ENCODE assay signal across 8 mouse cellular contexts in genomic region chr7:80343270-80344018, GRCm38 (mm10). TPM values are rescaled to one million over a fixed set of nuclear protein-coding genes. Genes with fewer than 3 reads are reported as not detected.
DNase-seq lines count a peak whose midpoint lies in the region; ATAC-seq and TF ChIP-seq lines count a peak whose summit lies in the region.

No protein-coding gene starts in this region.

- H3K27me3 ChIP-seq in embryonic facial prominence, embryonic 12.5 days = no peaks in the 10 kb centered on the region
- H3K27me3 ChIP-seq in hindbrain, postnatal 0 days (ENCODE audit: insufficient read depth, low read length) = no peaks in the 10 kb centered on the region
- H3K27me3 ChIP-seq in myocyte (ENCODE audit: control insufficient read depth, insufficient read depth, insufficient read length) = no peaks in the 10 kb centered on the region

- no peak; the same call in 1 of the 2 replicates for TF ChIP-seq CTCF in left cerebral cortex, adult 2 months (IDR thresholded peaks at IDR 0.05)
- TF ChIP-seq CTCF in hindbrain, postnatal 0 days (IDR thresholded peaks at IDR 0.05; ENCODE audit: low read depth) = no peak

- ATAC-seq in embryonic facial prominence, embryonic 12.5 days (ENCODE audit: insufficient number of reproducible peaks, insufficient read depth, low FRiP score, low TSS enrichment) = no peak
- no peak for ATAC-seq in hindbrain, postnatal 0 days
- ATAC-seq in megakaryocyte progenitor cell, adult 5-6 weeks (replicated peaks; ENCODE audit: poor library complexity) = no peak

- 24% methylated on average over 19 of the region's 19 CpGs for WGBS in embryonic facial prominence, embryonic 12.5 days
- 27% methylated on average over 19 of the region's 19 CpGs for WGBS in hindbrain, postnatal 0 days

- H3K79me2 ChIP-seq in myocyte (ENCODE audit: control insufficient read depth, insufficient read depth) = peaks cover 10% of the 10 kb centered on the region

- peak overlapping the region; percentile 75 for H3K9ac ChIP-seq in embryonic facial prominence, embryonic 12.5 days
- peak overlapping the region; percentile 53 for H3K9ac ChIP-seq in hindbrain, postnatal 0 days (replicated peaks; ENCODE audit: low read length)

- H3K9me3 ChIP-seq in embryonic facial prominence, embryonic 12.5 days = no peaks in the 10 kb centered on the region
- H3K9me3 ChIP-seq in hindbrain, postnatal 0 days (ENCODE audit: low read length) = no peaks in the 10 kb centered on the region

- H3ac ChIP-seq in myocyte (ENCODE audit: control insufficient read depth, insufficient read length) = peak overlapping the region; percentile 64

- intact Hi-C loops in left cerebral cortex, adult 2 months (cut with DNase I) = no loop called here
- intact Hi-C loops in left cerebral cortex, postnatal 10 days (cut with DNase I) = loop anchor here (5.0 kb wide), 1 partner anchor 34 kb away; no protein-coding TSS in a partner anchor

- H3K36me3 ChIP-seq in embryonic facial prominence, embryonic 12.5 days = 0 out of 2 replicates have a peak, but pooled peaks cover 3% of the 10 kb centered on the region
- no peaks in the 10 kb centered on the region for H3K36me3 ChIP-seq in hindbrain, postnatal 0 days (ENCODE audit: insufficient read depth, low read length)
- no peaks in the 10 kb centered on the region for H3K36me3 ChIP-seq in myocyte (ENCODE audit: control insufficient read depth, insufficient read depth)

- TF ChIP-seq POLR2A in myocyte (IDR thresholded peaks at IDR 0.05; ENCODE audit: insufficient read length, low read depth) = no peak

- H3K4me3 ChIP-seq in left cerebral cortex, adult 2 months = peak overlapping the region; percentile 70
- H3K4me3 ChIP-seq in embryonic facial prominence, embryonic 12.5 days = peak overlapping the region; percentile 59
- peak overlapping the region; percentile 39 for H3K4me3 ChIP-seq in hindbrain, postnatal 0 days (ENCODE audit: low read length)
- peak overlapping the region; percentile 35 for H3K4me3 ChIP-seq in myocyte

- H3K4me2 ChIP-seq in embryonic facial prominence, embryonic 12.5 days (replicated peaks) = peak overlapping the region; percentile 80
- H3K4me2 ChIP-seq in hindbrain, postnatal 0 days (ENCODE audit: low read depth, low read length) = peak overlapping the region; percentile 61
- H3K4me2 ChIP-seq in myocyte (ENCODE audit: low read depth) = peak overlapping the region; percentile 99

- DNase-seq in left cerebral cortex, adult 2 months (ENCODE audit: extremely low spot score in 1 of 2, low spot score in 2 of 2) = no peak
- no peak for DNase-seq in left cerebral cortex, postnatal 10 days (ENCODE audit: extremely low spot score in 1 of 2, low spot score in 2 of 2)
- DNase-seq in hindbrain, postnatal 0 days (ENCODE audit: low spot score) = no peak
- DNase-seq in MN1 (ENCODE audit: low spot score) = no peak
- no peak for DNase-seq in adrenal gland, postnatal 10 days

- peaks cover 24% of the 10 kb centered on the region for H3K4me1 ChIP-seq in embryonic facial prominence, embryonic 12.5 days
- H3K4me1 ChIP-seq in hindbrain, postnatal 0 days (ENCODE audit: insufficient read depth, low read length) = peaks cover 6% of the 10 kb centered on the region; the same call in 1 of the 2 replicates

- H3K27ac ChIP-seq in left cerebral cortex, adult 2 months = peak overlapping the region; percentile 97
- peak overlapping the region; percentile 65 for H3K27ac ChIP-seq in embryonic facial prominence, embryonic 12.5 days
- H3K27ac ChIP-seq in hindbrain, postnatal 0 days = peak overlapping the region; percentile 64

TF ChIP-seq in myocyte, 11 proteins besides CTCF, POLR2A, EP300 and RAD21:
- TF ChIP-seq USF1 (IDR thresholded peaks at IDR 0.05; ENCODE audit: low read depth) (no peak), REST (IDR thresholded peaks at IDR 0.05; ENCODE audit: insufficient read depth, insufficient read length) (no peak), MAX (IDR thresholded peaks at IDR 0.05; ENCODE audit: low read depth) (no peak), POLR2AphosphoS2 (IDR thresholded peaks at IDR 0.05; ENCODE audit: insufficient read length, low read depth) (no peak), TCF12 (IDR thresholded peaks at IDR 0.05; ENCODE audit: insufficient read depth, poor library complexity, severe bottlenecking) (no peak), MYOD1 (IDR thresholded peaks at IDR 0.05; ENCODE audit: control insufficient read depth in 1 of 3, insufficient read length in 2 of 3, low read depth in 2 of 3) (peak in 1 of 3 experiments; percentile 0)

RNA-seq across cellular contexts. Expression of gene Hddc3, which starts 0.5 kb away (rescaled TPM):
- 10 to 100 TPM; 46.4 to 56.4 TPM for total RNA-seq in left cerebral cortex, adult 2 months (2021)
- 10 to 100 TPM; 38.3 to 45.8 TPM for total RNA-seq in left cerebral cortex, postnatal 10 days (2021)
- polyA plus RNA-seq in embryonic facial prominence, embryonic 12.5 days (2016; fragmentation: Nextera tagmentation; extraction: Ambion mirVana) = 23.2 and 27.4 TPM in 2 replicates
- total RNA-seq in hindbrain, postnatal 0 days (2014; rRNA removed) = 30.1 and 32.2 TPM in 2 replicates
- polyA plus RNA-seq in hindbrain, postnatal 0 days (2015; fragmentation: Nextera tagmentation; extraction: Ambion mirVana) = 13.9 and 15.5 TPM in 2 replicates
- 83.3 TPM for polyA plus RNA-seq in myocyte (2012; fragmentation: generic; extraction: Trizol)
- 15.1 and 20.4 TPM in 2 replicates for total RNA-seq in megakaryocyte progenitor cell, adult 5-6 weeks (2015)
- 9.1 and 24.0 TPM in 2 replicates for total RNA-seq in megakaryocyte progenitor cell, adult 5-6 weeks (2017)
- 10 to 100 TPM; 45.3 to 54.8 TPM for total RNA-seq in adrenal gland, postnatal 10 days (2021)

RNA-seq across cellular contexts. Expression of gene Unc45a, which starts 2.6 kb away (rescaled TPM):
- total RNA-seq in left cerebral cortex, adult 2 months (2021) = 10 to 100 TPM; 37.7 to 43.7 TPM
- 10 to 100 TPM; 52.5 to 54.1 TPM for total RNA-seq in left cerebral cortex, postnatal 10 days (2021)
- polyA plus RNA-seq in embryonic facial prominence, embryonic 12.5 days (2016; fragmentation: Nextera tagmentation; extraction: Ambion mirVana) = 60.3 and 61.0 TPM in 2 replicates
- 49.0 and 57.8 TPM in 2 replicates for total RNA-seq in hindbrain, postnatal 0 days (2014; rRNA removed)
- polyA plus RNA-seq in hindbrain, postnatal 0 days (2015; fragmentation: Nextera tagmentation; extraction: Ambion mirVana) = 46.6 and 47.8 TPM in 2 replicates
- 38.4 TPM for polyA plus RNA-seq in myocyte (2012; fragmentation: generic; extraction: Trizol)
- total RNA-seq in megakaryocyte progenitor cell, adult 5-6 weeks (2015) = 5.4 TPM in 2 replicates
- total RNA-seq in megakaryocyte progenitor cell, adult 5-6 weeks (2017) = 15.6 and 16.6 TPM in 2 replicates
- total RNA-seq in adrenal gland, postnatal 10 days (2021) = 10 to 100 TPM; 40.8 to 44.6 TPM

RNA-seq across cellular contexts. Expression of gene Rccd1, which starts 19.2 kb away (rescaled TPM):
- total RNA-seq in left cerebral cortex, adult 2 months (2021) = 10 to 100 TPM; 14.9 to 15.2 TPM
- 10 to 100 TPM; 15.7 to 20.8 TPM for total RNA-seq in left cerebral cortex, postnatal 10 days (2021)
- 14.3 and 15.9 TPM in 2 replicates for polyA plus RNA-seq in embryonic facial prominence, embryonic 12.5 days (2016; fragmentation: Nextera tagmentation; extraction: Ambion mirVana)
- total RNA-seq in hindbrain, postnatal 0 days (2014; rRNA removed) = 24.7 and 40.5 TPM in 2 replicates
- 8.6 and 10.7 TPM in 2 replicates for polyA plus RNA-seq in hindbrain, postnatal 0 days (2015; fragmentation: Nextera tagmentation; extraction: Ambion mirVana)
- polyA plus RNA-seq in myocyte (2012; fragmentation: generic; extraction: Trizol) = 8.4 TPM
- total RNA-seq in megakaryocyte progenitor cell, adult 5-6 weeks (2015) = 11.3 and 17.7 TPM in 2 replicates
- total RNA-seq in megakaryocyte progenitor cell, adult 5-6 weeks (2017) = 14.3 and 21.4 TPM in 2 replicates
- total RNA-seq in adrenal gland, postnatal 10 days (2021) = 10 to 100 TPM in 1 of 2 experiments, 1 to 10 TPM in 1; 8.4 to 13.8 TPM

RNA-seq across cellular contexts. Expression of gene Man2a2, which starts 27.7 kb away (rescaled TPM):
- 100 to 1,000 TPM; 152 to 157 TPM for total RNA-seq in left cerebral cortex, adult 2 months (2021)
- total RNA-seq in left cerebral cortex, postnatal 10 days (2021) = 100 to 1,000 TPM; 106 to 108 TPM
- polyA plus RNA-seq in embryonic facial prominence, embryonic 12.5 days (2016; fragmentation: Nextera tagmentation; extraction: Ambion mirVana) = 31.0 and 31.6 TPM in 2 replicates
- total RNA-seq in hindbrain, postnatal 0 days (2014; rRNA removed) = 55.5 and 61.3 TPM in 2 replicates
- polyA plus RNA-seq in hindbrain, postnatal 0 days (2015; fragmentation: Nextera tagmentation; extraction: Ambion mirVana) = 14.2 and 15.7 TPM in 2 replicates
- polyA plus RNA-seq in myocyte (2012; fragmentation: generic; extraction: Trizol) = 35.7 TPM
- 31.2 and 32.6 TPM in 2 replicates for total RNA-seq in megakaryocyte progenitor cell, adult 5-6 weeks (2015)
- total RNA-seq in megakaryocyte progenitor cell, adult 5-6 weeks (2017) = 37.9 and 44.0 TPM in 2 replicates
- 10 to 100 TPM; 56.2 to 93.5 TPM for total RNA-seq in adrenal gland, postnatal 10 days (2021)

RNA-seq across cellular contexts. Expression of gene Fes, which starts 44.3 kb away (rescaled TPM):
- 1 to 10 TPM; 5.3 to 6.8 TPM for total RNA-seq in left cerebral cortex, adult 2 months (2021)
- 1 to 10 TPM; 4.7 to 5.3 TPM for total RNA-seq in left cerebral cortex, postnatal 10 days (2021)
- 11.0 and 12.2 TPM in 2 replicates for polyA plus RNA-seq in embryonic facial prominence, embryonic 12.5 days (2016; fragmentation: Nextera tagmentation; extraction: Ambion mirVana)
- 10.3 and 16.1 TPM in 2 replicates for total RNA-seq in hindbrain, postnatal 0 days (2014; rRNA removed)
- 4.9 and 5.6 TPM in 2 replicates for polyA plus RNA-seq in hindbrain, postnatal 0 days (2015; fragmentation: Nextera tagmentation; extraction: Ambion mirVana)
- 0.54 TPM for polyA plus RNA-seq in myocyte (2012; fragmentation: generic; extraction: Trizol)
- 117 and 126 TPM in 2 replicates for total RNA-seq in megakaryocyte progenitor cell, adult 5-6 weeks (2015)
- total RNA-seq in megakaryocyte progenitor cell, adult 5-6 weeks (2017) = 97.6 and 158 TPM in 2 replicates
- 10 to 100 TPM; 13.2 to 17.1 TPM for total RNA-seq in adrenal gland, postnatal 10 days (2021)
